Mouse (Mus musculus) CH12.LX (cell line): ENCODE results near the gene Phb2. TPM values are rescaled to one million over a fixed set of nuclear protein-coding genes. Genes with fewer than 3 reads are reported as not detected.

ENCODE experiments used
- DNase-seq: peaks from one replicate; pipeline ENCODE4 v3.0.0-alpha.2; 2013; ENCODE audit errors: extremely low read depth
- H3K27ac ChIP-seq: 2 replicates; pipeline ENCODE4 v1.5.1; 2012; ENCODE audit warnings: low read depth, mild to moderate bottlenecking, control low read depth, moderate library complexity; ENCODE audit not compliant: insufficient read depth
- H3K27me3 ChIP-seq: replicated peaks from 2 replicates; pipeline ENCODE3; 2012; ENCODE audit warnings: inconsistent platforms
- H3K36me3 ChIP-seq, 2 experiments: replicated peaks in 1 of 2; 2 replicates each; pipeline versions ENCODE3 to v1.6.1; 2012; ENCODE audit warnings: inconsistent platforms in 1 of 2, low read length in 1 of 2, mild to moderate bottlenecking in 1 of 2, mixed read lengths in 1 of 2, moderate library complexity in 1 of 2; ENCODE audit not compliant: control insufficient read depth in 1 of 2, insufficient read depth in 1 of 2
- H3K4me1 ChIP-seq, 2 experiments: 2 replicates each; pipeline ENCODE4 v1.6.1; 2012; ENCODE audit warnings: inconsistent platforms in 1 of 2, moderate library complexity in 1 of 2; ENCODE audit not compliant: insufficient read depth in 2 of 2, control insufficient read depth in 1 of 2
- H3K4me2 ChIP-seq: 2 replicates; pipeline ENCODE4 v1.6.1; 2012; ENCODE audit warnings: low read depth, mild to moderate bottlenecking, control low read depth; ENCODE audit not compliant: poor library complexity, insufficient read depth, severe bottlenecking
- H3K4me3 ChIP-seq, 3 experiments: fragments of 150-350 bp in 1 of 3; sonication (generic) in 1 of 3; replicated peaks in 1 of 3; 2 replicates each; pipeline versions ENCODE3 to v1.5.1; 2011 to 2012; ENCODE audit warnings: low read depth in 2 of 3, low read length in 2 of 3, mild to moderate bottlenecking in 2 of 3, moderate library complexity in 2 of 3, control low read depth in 1 of 3, improper control_type of control experiment in 1 of 3, inconsistent platforms in 1 of 3, mixed read lengths in 1 of 3; ENCODE audit not compliant: poor library complexity in 1 of 3
- H3K79me2 ChIP-seq: replicated peaks from 2 replicates; pipeline ENCODE4 v1.6.1; 2012; ENCODE audit warnings: mild to moderate bottlenecking, moderate library complexity; ENCODE audit not compliant: control insufficient read depth, poor library complexity, insufficient read depth, severe bottlenecking; ENCODE audit errors: extremely low read depth
- H3K9ac ChIP-seq: 2 replicates; pipeline ENCODE4 v1.6.1; 2012; ENCODE audit warnings: low read depth, mild to moderate bottlenecking, control low read depth, moderate library complexity; ENCODE audit not compliant: insufficient read depth
- H3K9me3 ChIP-seq: replicated peaks from 2 replicates; pipeline ENCODE3; 2012; ENCODE audit warnings: low read length, inconsistent platforms, mixed read lengths
- GABPA ChIP-seq: IDR thresholded peaks from 2 replicates; pipeline ENCODE4 v1.6.1; 2012; ENCODE audit warnings: low read depth, low read length, improper control_type of control experiment, inconsistent platforms; ENCODE audit not compliant: insufficient replicate concordance
- HCFC1 ChIP-seq: IDR thresholded peaks from 2 replicates; pipeline ENCODE4 v1.6.1; 2012; ENCODE audit warnings: low read depth, mild to moderate bottlenecking, inconsistent platforms, low read length, improper control_type of control experiment
- KAT2A ChIP-seq: IDR thresholded peaks from 2 replicates; pipeline ENCODE4 v1.6.1; 2012; ENCODE audit warnings: low read length, improper control_type of control experiment, inconsistent platforms; ENCODE audit not compliant: insufficient replicate concordance
- MYC ChIP-seq: IDR thresholded peaks from 2 replicates; pipeline ENCODE4 v1.6.1; 2011; ENCODE audit warnings: low read depth, mild to moderate bottlenecking, improper control_type of control experiment, low read length
- RCOR1 ChIP-seq: conservative IDR thresholded peaks from 2 replicates; pipeline ENCODE4 v1.6.1; 2012; ENCODE audit warnings: low read depth, mild to moderate bottlenecking, inconsistent platforms, low read length, improper control_type of control experiment
- USF1 ChIP-seq: IDR thresholded peaks from 2 replicates; pipeline ENCODE4 v1.6.1; 2014; ENCODE audit warnings: low read depth, mild to moderate bottlenecking, inconsistent platforms, low read length, improper control_type of control experiment
- USF2 ChIP-seq: conservative IDR thresholded peaks from 2 replicates; pipeline ENCODE4 v1.6.1; 2011; ENCODE audit warnings: low read depth, low read length, improper control_type of control experiment
- dilution Hi-C: fragments of 300-500 bp; cut with MboI; formaldehyde crosslinking; loops from 2 replicates; pipeline ENCODE4 v1.14.3; 2020; ENCODE audit warnings: low sequenced_read_pairs; ENCODE audit not compliant: extremely low pct_unique_long_range_greater_than_20kb, extremely low pct_ligation_motif_present
- in situ Hi-C: fragments of 300-500 bp; cut with MboI; formaldehyde crosslinking; loops from 3 replicates; pipeline ENCODE4 v1.14.3; 2019; ENCODE audit warnings: low sequenced_read_pairs, low pct_ligation_motif_present, low pct_unique_long_range_greater_than_20kb, mixed read lengths
- polyA plus RNA-seq: library from polyadenylated mRNA; unstranded; fragments of >175 nt; gene quantifications from 2 replicates; pipeline ENCODE4 v1.2.1, GENCODE M21; 2012; ENCODE audit warnings: low read depth; ENCODE audit not compliant: insufficient read length
- total RNA-seq, 2 experiments: library from RNA; depleted of rRNA; stranded (reverse); fragments of 300-350 nt in 1 of 2; fragments of >200 nt in 1 of 2; gene quantifications; 2 replicates each; pipeline ENCODE4 v1.2.3; 2012 to 2014

Phb2 gene
- total and polyA plus RNA-seq, 3 experiments: 380 to 694 (median 440) TPM

DNA sequence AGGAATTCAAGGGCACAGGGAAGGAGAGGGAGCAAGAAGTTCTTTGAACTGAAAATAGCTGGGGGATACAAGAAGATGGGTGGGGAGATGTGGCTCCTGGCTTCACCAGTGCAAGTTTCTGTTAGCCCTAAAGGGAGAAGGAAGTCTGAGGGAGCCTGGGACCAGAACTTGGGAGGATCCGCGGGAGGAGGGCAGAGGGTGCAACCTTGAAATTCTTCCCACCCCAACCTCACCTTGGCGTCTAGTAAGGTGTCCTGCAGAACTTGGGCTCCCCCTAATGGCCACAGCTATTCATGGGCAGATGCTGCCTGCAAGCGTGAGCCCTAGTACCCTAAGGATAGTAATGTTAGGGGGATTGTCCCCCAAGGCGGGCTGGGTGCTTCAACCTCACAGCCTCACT lies 47.1 kb downstream of the Phb2 start (continued):
- TF ChIP-seq RCOR1 (no peak), USF2 (no peak), MYC (peak; percentile 45; the same call in 1 of the 2 replicates), KAT2A (no peak), HCFC1 (peak; percentile 70), GABPA (no peak)

DNA sequence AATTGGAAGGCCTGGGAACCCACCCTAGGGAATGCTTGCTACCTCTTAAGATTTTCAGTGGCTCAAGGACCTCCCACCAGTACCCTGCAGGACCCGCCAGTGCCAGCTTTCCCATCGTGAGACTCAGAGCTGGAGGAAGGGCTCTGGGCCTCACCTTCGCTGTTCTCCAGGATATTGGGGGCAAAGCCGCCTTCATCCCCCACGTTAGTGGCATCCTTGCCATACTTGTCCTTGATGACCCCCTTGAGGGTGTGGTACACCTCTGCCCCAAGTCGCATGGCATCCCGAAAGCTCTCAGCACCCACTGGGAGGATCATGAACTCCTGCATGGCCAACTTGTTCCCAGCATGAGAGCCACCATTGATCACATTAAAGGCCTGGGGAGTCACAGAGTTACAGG lies 53.8 kb downstream of the Phb2 start:
- no peak overlapping the region for H3K4me2 ChIP-seq
- dilution Hi-C loops: no loop called here
- H3K4me1 ChIP-seq: peaks cover 7 to 33% of the 10 kb centered on the region in 2 experiments
- in situ Hi-C loops: no loop called here
- H3K27ac ChIP-seq: no peak overlapping the region
- peaks cover 6% of the 10 kb centered on the region for H3K27me3 ChIP-seq
- no peaks in the 10 kb centered on the region for H3K79me2 ChIP-seq
- H3K9ac ChIP-seq: no peak overlapping the region
- TF ChIP-seq USF1: no peak
- peaks cover 31 to 63% of the 10 kb centered on the region in 2 experiments for H3K36me3 ChIP-seq
- no peak for DNase-seq
- no peaks in the 10 kb centered on the region for H3K9me3 ChIP-seq
- no peak overlapping the region for H3K4me3 ChIP-seq

Other genes with a start within 250 kb of the Phb2 start
Only the 20 nearest of the 25 such genes appear.
- gene C1s1, start 170.0 kb upstream of the Phb2 start, total RNA-seq (2012; rRNA removed): 0.55 and 0.80 TPM in 2 replicates
- gene C1s1, start 170.0 kb upstream of the Phb2 start, total RNA-seq (2014; rRNA removed): 1.3 and 1.8 TPM in 2 replicates
- 2.4 and 4.8 TPM in 2 replicates for gene C1s1, start 170.0 kb upstream of the Phb2 start, polyA plus RNA-seq
- not detected in 2 replicates for gene C1rb, start 142.0 kb upstream of the Phb2 start, total RNA-seq (2012; rRNA removed)
- gene C1rb, start 142.0 kb upstream of the Phb2 start, total RNA-seq (2014; rRNA removed): not detected in 2 replicates
- gene C1rb, start 142.0 kb upstream of the Phb2 start, polyA plus RNA-seq: not detected in 2 replicates
- gene C1s2, start 76.3 kb upstream of the Phb2 start, total RNA-seq (2012; rRNA removed): 0.08 TPM in 1 of 2 replicates, not detected in the other
- 0.08 and 0.18 TPM in 2 replicates for gene C1s2, start 76.3 kb upstream of the Phb2 start, total RNA-seq (2014; rRNA removed)
- 0.10 and 0.19 TPM in 2 replicates for gene C1s2, start 76.3 kb upstream of the Phb2 start, polyA plus RNA-seq
- gene Lpcat3, start 49.3 kb upstream of the Phb2 start, total RNA-seq (2012; rRNA removed): 52.9 and 53.4 TPM in 2 replicates
- 68.0 and 77.0 TPM in 2 replicates for gene Lpcat3, start 49.3 kb upstream of the Phb2 start, total RNA-seq (2014; rRNA removed)
- 86.9 and 113 TPM in 2 replicates for gene Lpcat3, start 49.3 kb upstream of the Phb2 start, polyA plus RNA-seq
- 352 and 439 TPM in 2 replicates for gene Emg1, start 158 bp upstream of the Phb2 start, total RNA-seq (2012; rRNA removed)
- gene Emg1, start 158 bp upstream of the Phb2 start, total RNA-seq (2014; rRNA removed): 481 and 498 TPM in 2 replicates
- 301 and 408 TPM in 2 replicates for gene Emg1, start 158 bp upstream of the Phb2 start, polyA plus RNA-seq
- 247 and 283 TPM in 2 replicates for gene Ptpn6, start 26.4 kb downstream of the Phb2 start, total RNA-seq (2012; rRNA removed)
- 300 and 327 TPM in 2 replicates for gene Ptpn6, start 26.4 kb downstream of the Phb2 start, total RNA-seq (2014; rRNA removed)
- gene Ptpn6, start 26.4 kb downstream of the Phb2 start, polyA plus RNA-seq: 585 and 814 TPM in 2 replicates
- 146 and 197 TPM in 2 replicates for gene Grcc10, start 29.0 kb downstream of the Phb2 start, total RNA-seq (2012; rRNA removed)
- gene Grcc10, start 29.0 kb downstream of the Phb2 start, total RNA-seq (2014; rRNA removed): 59.3 and 64.3 TPM in 2 replicates
- 88.4 and 93.7 TPM in 2 replicates for gene Grcc10, start 29.0 kb downstream of the Phb2 start, polyA plus RNA-seq
- gene Gm45234, start 43.7 kb downstream of the Phb2 start, total RNA-seq (2012; rRNA removed): not detected in 2 replicates
- not detected in 2 replicates for gene Gm45234, start 43.7 kb downstream of the Phb2 start, total RNA-seq (2014; rRNA removed)
- gene Gm45234, start 43.7 kb downstream of the Phb2 start, polyA plus RNA-seq: not detected in 2 replicates
- 3.8 and 4.6 TPM in 2 replicates for gene Atn1, start 44.2 kb downstream of the Phb2 start, total RNA-seq (2012; rRNA removed)
- gene Atn1, start 44.2 kb downstream of the Phb2 start, total RNA-seq (2014; rRNA removed): 0.50 and 1.7 TPM in 2 replicates
- gene Atn1, start 44.2 kb downstream of the Phb2 start, polyA plus RNA-seq: 27.0 and 35.1 TPM in 2 replicates
- 15.9 and 24.6 TPM in 2 replicates for gene Eno2, start 57.3 kb downstream of the Phb2 start, total RNA-seq (2012; rRNA removed)
- gene Eno2, start 57.3 kb downstream of the Phb2 start, total RNA-seq (2014; rRNA removed): 20.8 and 26.7 TPM in 2 replicates
- 23.1 and 23.6 TPM in 2 replicates for gene Eno2, start 57.3 kb downstream of the Phb2 start, polyA plus RNA-seq
- gene Lrrc23, start 67.4 kb downstream of the Phb2 start, total RNA-seq (2012; rRNA removed): not detected in 2 replicates
- not detected in 2 replicates for gene Lrrc23, start 67.4 kb downstream of the Phb2 start, total RNA-seq (2014; rRNA removed)
- 0.20 TPM in 1 of 2 replicates, not detected in the other for gene Lrrc23, start 67.4 kb downstream of the Phb2 start, polyA plus RNA-seq
- 2.1 and 2.4 TPM in 2 replicates for gene Spsb2, start 96.3 kb downstream of the Phb2 start, total RNA-seq (2012; rRNA removed)
- not detected in 2 replicates for gene Spsb2, start 96.3 kb downstream of the Phb2 start, total RNA-seq (2014; rRNA removed)
- gene Spsb2, start 96.3 kb downstream of the Phb2 start, polyA plus RNA-seq: 3.3 and 3.4 TPM in 2 replicates
- 733 and 1,303 TPM in 2 replicates for gene Tpi1, start 102.0 kb downstream of the Phb2 start, total RNA-seq (2012; rRNA removed)
- 1,570 and 1,645 TPM in 2 replicates for gene Tpi1, start 102.0 kb downstream of the Phb2 start, total RNA-seq (2014; rRNA removed)
- 758 and 807 TPM in 2 replicates for gene Tpi1, start 102.0 kb downstream of the Phb2 start, polyA plus RNA-seq
- 107 and 126 TPM in 2 replicates for gene Usp5, start 117.1 kb downstream of the Phb2 start, total RNA-seq (2012; rRNA removed)
- gene Usp5, start 117.1 kb downstream of the Phb2 start, total RNA-seq (2014; rRNA removed): 75.7 and 79.8 TPM in 2 replicates
- 96.5 and 103 TPM in 2 replicates for gene Usp5, start 117.1 kb downstream of the Phb2 start, polyA plus RNA-seq
- gene Cdca3, start 117.2 kb downstream of the Phb2 start, total RNA-seq (2012; rRNA removed): 116 and 117 TPM in 2 replicates
- 188 and 229 TPM in 2 replicates for gene Cdca3, start 117.2 kb downstream of the Phb2 start, total RNA-seq (2014; rRNA removed)
- gene Cdca3, start 117.2 kb downstream of the Phb2 start, polyA plus RNA-seq: 171 and 224 TPM in 2 replicates
- 0.64 and 0.84 TPM in 2 replicates for gene Gnb3, start 127.9 kb downstream of the Phb2 start, total RNA-seq (2012; rRNA removed)
- gene Gnb3, start 127.9 kb downstream of the Phb2 start, total RNA-seq (2014; rRNA removed): 1.6 and 2.2 TPM in 2 replicates
- 4.1 and 4.7 TPM in 2 replicates for gene Gnb3, start 127.9 kb downstream of the Phb2 start, polyA plus RNA-seq
- gene P3h3, start 145.4 kb downstream of the Phb2 start, total RNA-seq (2012; rRNA removed): 0.13 and 0.34 TPM in 2 replicates
- gene P3h3, start 145.4 kb downstream of the Phb2 start, total RNA-seq (2014; rRNA removed): 0.19 TPM in 1 of 2 replicates, not detected in the other
- gene P3h3, start 145.4 kb downstream of the Phb2 start, polyA plus RNA-seq: 0.31 and 0.44 TPM in 2 replicates
- gene Gpr162, start 151.6 kb downstream of the Phb2 start, total RNA-seq (2012; rRNA removed): 1.6 and 2.0 TPM in 2 replicates
- 0.48 and 0.97 TPM in 2 replicates for gene Gpr162, start 151.6 kb downstream of the Phb2 start, total RNA-seq (2014; rRNA removed)
- gene Gpr162, start 151.6 kb downstream of the Phb2 start, polyA plus RNA-seq: 1.7 and 1.9 TPM in 2 replicates
- 0.29 and 0.34 TPM in 2 replicates for gene Cd4, start 175.9 kb downstream of the Phb2 start, total RNA-seq (2012; rRNA removed)
- 0.26 and 0.27 TPM in 2 replicates for gene Cd4, start 175.9 kb downstream of the Phb2 start, total RNA-seq (2014; rRNA removed)
- 1.1 and 1.6 TPM in 2 replicates for gene Cd4, start 175.9 kb downstream of the Phb2 start, polyA plus RNA-seq
- 1.2 and 1.9 TPM in 2 replicates for gene Lag3, start 199.4 kb downstream of the Phb2 start, total RNA-seq (2012; rRNA removed)
- 0.32 and 0.52 TPM in 2 replicates for gene Lag3, start 199.4 kb downstream of the Phb2 start, total RNA-seq (2014; rRNA removed)
- 1.5 and 2.0 TPM in 2 replicates for gene Lag3, start 199.4 kb downstream of the Phb2 start, polyA plus RNA-seq